Mouse (Mus musculus) C2C12 (cell line): ENCODE results near the gene Osbpl3. TPM values are rescaled to one million over a fixed set of nuclear protein-coding genes. Genes with fewer than 3 reads are reported as not detected.

Experiments used
- H3K27me3 ChIP-seq: one replicate; pipeline ENCODE4 v1.6.1; 2011; ENCODE audit not compliant: control insufficient read depth, insufficient read depth, insufficient read length
- H3K36me3 ChIP-seq: one replicate; pipeline ENCODE4 v1.6.1; 2011; ENCODE audit not compliant: control insufficient read depth, insufficient read depth
- H3K4me3 ChIP-seq: one replicate; pipeline ENCODE4 v1.5.1; 2011; ENCODE audit warnings: mild to moderate bottlenecking, control low read depth; ENCODE audit not compliant: poor library complexity, insufficient read depth, severe bottlenecking
- H3K79me2 ChIP-seq: one replicate; pipeline ENCODE4 v1.6.1; 2011; ENCODE audit not compliant: control insufficient read depth, insufficient read depth
- H3K79me3 ChIP-seq: one replicate; pipeline ENCODE4 v1.6.1; 2011; ENCODE audit warnings: low read depth, control low read depth
- H3ac ChIP-seq: one replicate; pipeline ENCODE3; 2011; ENCODE audit warnings: low read depth; ENCODE audit not compliant: control insufficient read depth, insufficient read length
- CEBPB ChIP-seq: IDR thresholded peaks from one replicate; pipeline ENCODE4 v1.6.1; 2011; ENCODE audit warnings: low read depth, mild to moderate bottlenecking, control low read depth, moderate library complexity
- CTCF ChIP-seq: IDR thresholded peaks from one replicate; pipeline ENCODE4 v1.5.1; 2011; ENCODE audit not compliant: control insufficient read depth, insufficient read depth, insufficient read length
- FOSL1 ChIP-seq: IDR thresholded peaks from one replicate; pipeline ENCODE4 v1.8.0; 2011; ENCODE audit warnings: mild to moderate bottlenecking, low read length; ENCODE audit not compliant: poor library complexity, insufficient read depth, severe bottlenecking
- MAX ChIP-seq: IDR thresholded peaks from one replicate; pipeline ENCODE4 v1.6.1; 2011; ENCODE audit warnings: mild to moderate bottlenecking, control low read depth
- MYOD1 ChIP-seq: IDR thresholded peaks from one replicate; pipeline ENCODE4 v1.6.1; 2011; ENCODE audit warnings: low read depth; ENCODE audit not compliant: control insufficient read depth, insufficient read length
- MYOG ChIP-seq: IDR thresholded peaks from one replicate; pipeline ENCODE4 v1.6.1; 2011; ENCODE audit not compliant: control insufficient read depth, insufficient read length; ENCODE audit errors: extremely low read depth
- USF1 ChIP-seq: IDR thresholded peaks from one replicate; pipeline ENCODE4 v1.6.1; 2011; ENCODE audit warnings: low read depth, mild to moderate bottlenecking, control low read depth, moderate library complexity
- polyA plus RNA-seq: library from polyadenylated mRNA; unstranded; fragments of >200 nt; fragmentation: generic; extraction: Trizol; gene quantifications from one replicate; pipeline ENCODE4 v1.2.1, GENCODE M21; 2012; ENCODE audit warnings: missing spikeins

The Osbpl3 gene
- polyA plus RNA-seq, 1 experiment: 17.6 TPM

DNA sequence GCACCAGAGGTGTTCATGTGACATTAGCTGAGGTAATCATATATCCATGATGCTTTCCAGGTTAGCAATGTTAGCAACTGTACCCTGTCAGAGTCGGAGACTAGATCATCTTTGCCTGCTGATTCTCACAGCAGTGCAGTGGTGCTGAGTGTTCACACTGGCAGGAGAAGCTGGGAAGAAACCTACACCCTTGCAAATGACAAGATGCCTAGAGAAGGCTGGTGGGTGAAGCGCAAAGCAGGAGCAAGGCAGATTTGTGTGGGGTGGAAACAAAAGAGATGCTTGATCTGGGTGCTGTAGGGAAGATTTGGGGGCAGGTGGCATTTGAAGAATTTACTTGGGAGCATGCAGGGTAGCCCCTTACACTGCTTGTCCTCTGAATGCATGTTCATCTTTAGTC lies 34.5 kb upstream of the Osbpl3 start:
- TF ChIP-seq MYOG: no peak
- TF ChIP-seq CTCF: no peak
- no peak for TF ChIP-seq MAX
- TF ChIP-seq CEBPB: no peak
- TF ChIP-seq FOSL1: no peak
- Histone ChIP-seq H3K79me3 (no peaks in the 10 kb centered on the region), H3K79me2 (no peaks in the 10 kb centered on the region)

DNA sequence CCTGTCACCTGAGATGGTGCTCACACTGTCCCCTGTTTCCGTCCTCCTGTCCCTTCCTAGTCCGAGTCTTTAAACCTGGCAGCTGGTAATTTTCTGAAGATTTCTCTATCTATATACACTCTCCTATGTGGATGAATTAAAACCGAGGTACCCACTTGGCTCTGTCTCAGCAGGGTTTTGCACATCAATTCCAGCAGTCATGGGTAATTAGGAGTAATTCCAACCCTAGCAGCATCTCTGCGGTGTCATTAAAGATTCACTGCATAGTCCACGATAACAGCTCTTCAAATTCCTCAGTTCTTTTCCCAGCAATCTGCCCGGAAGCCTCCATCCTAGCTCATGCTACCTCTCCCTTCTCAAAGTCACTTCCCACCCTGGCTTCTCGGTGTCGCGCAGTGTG lies 33.4 kb upstream of the Osbpl3 start:
- H3K4me3 ChIP-seq: no peak overlapping the region
- no peak overlapping the region for H3ac ChIP-seq
- H3K36me3 ChIP-seq: no peaks in the 10 kb centered on the region
- no peaks in the 10 kb centered on the region for H3K27me3 ChIP-seq
- H3K79me3 ChIP-seq: no peaks in the 10 kb centered on the region
- no peak for TF ChIP-seq CTCF
- H3K79me2 ChIP-seq: no peaks in the 10 kb centered on the region

More for the DNA sequence above, 34.5 kb upstream of the Osbpl3 start:
- Histone ChIP-seq H3K36me3 (no peaks in the 10 kb centered on the region), H3K4me3 (no peak overlapping the region), H3ac (no peak overlapping the region), H3K27me3 (no peaks in the 10 kb centered on the region)

DNA sequence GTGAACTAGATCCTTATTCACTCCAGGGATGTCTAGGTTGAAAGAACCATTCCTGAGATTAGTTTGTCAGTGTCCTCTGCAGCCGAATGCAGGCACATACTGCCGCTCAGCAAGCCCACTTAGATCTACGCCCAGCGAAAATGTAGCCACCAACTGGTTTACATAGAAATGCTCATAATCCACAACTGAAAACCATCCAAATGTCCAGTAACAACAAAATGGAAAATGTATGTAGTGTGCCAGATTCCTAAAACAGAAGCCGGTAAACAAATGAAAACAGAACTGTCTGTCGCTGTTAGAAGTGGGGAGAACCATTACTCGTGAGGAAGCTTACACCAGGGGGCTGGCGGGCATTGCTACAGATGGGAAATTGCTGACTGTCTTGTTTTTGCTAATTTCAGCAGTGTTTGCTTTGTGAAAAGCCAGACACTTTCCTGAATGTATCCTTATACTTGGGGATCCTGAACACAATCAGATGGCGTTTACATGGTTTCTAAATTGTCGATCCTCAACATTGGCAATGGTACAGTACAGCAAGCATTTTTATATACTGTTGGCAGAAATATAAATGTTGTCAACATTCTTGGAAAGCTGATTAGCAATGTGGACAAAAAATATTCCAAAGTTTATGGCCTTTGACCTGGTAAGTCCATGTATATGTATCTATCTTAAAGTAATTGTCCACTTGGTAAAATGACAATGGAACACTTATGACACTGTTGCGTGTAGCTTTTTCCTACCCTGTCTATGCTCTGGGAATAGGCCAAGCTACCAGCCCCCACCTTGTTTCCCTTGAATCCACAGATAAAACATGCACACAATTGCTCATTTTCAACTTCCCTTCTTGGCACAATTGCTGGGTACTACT lies 30.3 kb upstream of the Osbpl3 start:
- no peaks in the 10 kb centered on the region for H3K36me3 ChIP-seq
- no peaks in the 10 kb centered on the region for H3K79me2 ChIP-seq
- H3K79me3 ChIP-seq: no peaks in the 10 kb centered on the region
- TF ChIP-seq USF1 (no peak), CTCF (no peak), CEBPB (no peak), MYOG (no peak), MAX (no peak), FOSL1 (no peak), MYOD1 (no peak)
- H3K4me3 ChIP-seq: no peak overlapping the region
- no peak overlapping the region for H3ac ChIP-seq
- no peaks in the 10 kb centered on the region for H3K27me3 ChIP-seq

DNA sequence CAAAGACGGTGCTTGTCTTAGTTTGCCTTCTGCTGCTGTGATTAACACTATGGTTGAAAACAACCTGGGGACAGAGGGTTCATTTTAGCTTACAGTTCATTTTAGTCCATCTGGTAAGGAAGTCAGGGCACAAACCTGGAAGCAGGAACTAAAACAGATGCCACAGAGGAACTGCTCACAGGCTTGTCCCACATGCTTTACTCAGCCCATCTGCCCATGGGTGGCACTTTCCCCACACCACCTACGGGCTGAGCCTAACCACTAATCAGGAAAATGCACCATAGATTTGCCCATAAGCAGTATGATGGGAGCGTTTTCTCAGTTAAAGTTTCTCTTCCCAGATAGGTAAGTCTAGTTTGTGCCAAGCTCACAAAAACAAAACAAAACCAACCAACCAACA lies 27.4 kb upstream of the Osbpl3 start:
- Histone ChIP-seq H3K36me3 (no peaks in the 10 kb centered on the region), H3K27me3 (no peaks in the 10 kb centered on the region), H3K79me2 (no peaks in the 10 kb centered on the region), H3ac (no peak overlapping the region), H3K4me3 (no peak overlapping the region), H3K79me3 (no peaks in the 10 kb centered on the region)
- no peak for TF ChIP-seq CEBPB
- TF ChIP-seq MYOG: no peak
- no peak for TF ChIP-seq MAX
- no peak for TF ChIP-seq FOSL1
- TF ChIP-seq MYOD1: no peak
- no peak for TF ChIP-seq USF1
- no peak for TF ChIP-seq CTCF

DNA sequence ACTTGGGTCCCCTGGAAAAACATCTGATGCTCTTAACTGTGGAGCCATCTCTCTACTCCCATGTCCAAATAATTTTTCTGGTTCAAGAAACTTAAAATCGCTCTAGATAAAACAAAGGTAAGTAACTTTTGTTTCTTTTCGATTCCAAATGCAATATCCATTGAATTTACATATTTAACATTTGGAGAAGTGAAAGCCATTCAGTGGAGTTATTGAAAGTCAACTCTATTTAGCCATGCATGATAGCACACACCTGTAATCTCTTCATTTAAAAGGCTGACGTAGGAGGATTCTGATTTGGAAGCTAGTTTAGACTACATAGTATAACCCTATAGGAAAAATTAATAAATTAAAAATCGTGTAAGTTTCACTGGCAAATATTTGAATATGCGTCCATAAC lies 25.5 kb upstream of the Osbpl3 start:
- Histone ChIP-seq H3K79me3 (no peaks in the 10 kb centered on the region), H3K27me3 (no peaks in the 10 kb centered on the region), H3K4me3 (no peak overlapping the region), H3K36me3 (no peaks in the 10 kb centered on the region), H3ac (no peak overlapping the region), H3K79me2 (no peaks in the 10 kb centered on the region)
- no peak for TF ChIP-seq MYOD1
- no peak for TF ChIP-seq CTCF
- TF ChIP-seq MYOG: no peak
- TF ChIP-seq CEBPB: no peak
- no peak for TF ChIP-seq MAX
- no peak for TF ChIP-seq FOSL1
- no peak for TF ChIP-seq USF1

DNA sequence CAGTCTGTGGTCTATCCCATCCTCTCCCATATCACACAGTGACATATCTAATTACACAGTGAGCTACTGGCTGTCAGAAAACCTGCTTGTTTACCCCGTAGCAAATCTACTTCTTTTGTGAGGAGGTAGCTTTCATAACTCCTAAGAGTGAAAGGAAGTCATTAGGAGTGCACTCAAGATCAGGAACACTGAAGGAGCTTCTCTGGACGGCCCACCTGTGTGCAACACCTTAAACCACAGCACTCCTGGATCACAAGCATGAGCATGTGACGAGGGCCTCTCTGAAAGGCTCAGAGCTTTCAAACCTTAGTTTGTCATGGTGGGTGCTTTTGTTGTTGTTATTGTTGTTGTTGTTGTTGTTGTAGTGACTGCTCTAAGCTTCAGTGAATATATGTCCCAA lies 10.4 kb upstream of the Osbpl3 start:
- no peaks in the 10 kb centered on the region for H3K79me3 ChIP-seq
- H3ac ChIP-seq: no peak overlapping the region
- H3K27me3 ChIP-seq: no peaks in the 10 kb centered on the region
- H3K79me2 ChIP-seq: no peaks in the 10 kb centered on the region
- H3K36me3 ChIP-seq: no peaks in the 10 kb centered on the region
- H3K4me3 ChIP-seq: no peak overlapping the region
- TF ChIP-seq CEBPB: no peak
- TF ChIP-seq FOSL1: no peak
- no peak for TF ChIP-seq MAX
- no peak for TF ChIP-seq MYOG
- TF ChIP-seq CTCF: no peak
- TF ChIP-seq USF1: no peak
- TF ChIP-seq MYOD1: no peak
